Mouse (Mus musculus): ENCODE measurements around the gene Fgg. TPM values are rescaled to one million over a fixed set of nuclear protein-coding genes. Genes with fewer than 3 reads are reported as not detected.

Gene Fgg
- total and polyA plus RNA-seq, 2 experiments from 2014 or later: 0.08 TPM; not detected in 1

- Histone ChIP-seq H3K9me3 (ENCODE audit: low read length) (no peaks in the 10 kb centered on the region), H3K4me2 (ENCODE audit: low read depth, low read length) (no peak overlapping the region), H3K4me3 (ENCODE audit: low read length) (no peak overlapping the region), H3K9ac (replicated peaks; ENCODE audit: low read length) (no peak overlapping the region), H3K27ac (no peak overlapping the region), H3K36me3 (ENCODE audit: insufficient read depth, low read length) (no peaks in the 10 kb centered on the region), H3K4me1 (ENCODE audit: insufficient read depth, low read length) (no peaks in the 10 kb centered on the region), H3K27me3 (ENCODE audit: insufficient read depth, low read length) (no peaks in the 10 kb centered on the region)
- 82% methylated on average over 8 of the region's 8 CpGs for WGBS
- ATAC-seq: no peak
- no peak for TF ChIP-seq CTCF (IDR thresholded peaks at IDR 0.05; ENCODE audit: low read depth)
- DNase-seq (ENCODE audit: low spot score): no peak
Measured at GRCm38 (mm10) chr3:83033801-83034200, 26.3 kb downstream of the Fgg start.

- Histone ChIP-seq H3K9me3 (ENCODE audit: low read length) (no peaks in the 10 kb centered on the region), H3K36me3 (ENCODE audit: insufficient read depth, low read length) (no peaks in the 10 kb centered on the region), H3K27me3 (ENCODE audit: insufficient read depth, low read length) (no peaks in the 10 kb centered on the region), H3K4me2 (ENCODE audit: low read depth, low read length) (no peak overlapping the region), H3K27ac (no peak overlapping the region), H3K9ac (replicated peaks; ENCODE audit: low read length) (no peak overlapping the region), H3K4me3 (ENCODE audit: low read length) (no peak overlapping the region), H3K4me1 (ENCODE audit: insufficient read depth, low read length) (no peaks in the 10 kb centered on the region)
- ATAC-seq (no peak), DNase-seq (ENCODE audit: low spot score) (no peak)
- no peak for TF ChIP-seq CTCF (IDR thresholded peaks at IDR 0.05; ENCODE audit: low read depth)
- WGBS: 55% methylated on average over 2 of the region's 2 CpGs
Measured at GRCm38 (mm10) chr3:83038865-83039264, 31.3 kb downstream of the Fgg start.

- no peak overlapping the region for H3K4me3 ChIP-seq (ENCODE audit: low read length)
- no peak overlapping the region for H3K27ac ChIP-seq
- no peak for ATAC-seq
- no peak for TF ChIP-seq CTCF (IDR thresholded peaks at IDR 0.05; ENCODE audit: low read depth)
- DNase-seq (ENCODE audit: low spot score): no peak
- H3K36me3 ChIP-seq (ENCODE audit: insufficient read depth, low read length): no peaks in the 10 kb centered on the region
- H3K9ac ChIP-seq (replicated peaks; ENCODE audit: low read length): no peak overlapping the region
- no peaks in the 10 kb centered on the region for H3K4me1 ChIP-seq (ENCODE audit: insufficient read depth, low read length)
- no peaks in the 10 kb centered on the region for H3K9me3 ChIP-seq (ENCODE audit: low read length)
- no peaks in the 10 kb centered on the region for H3K27me3 ChIP-seq (ENCODE audit: insufficient read depth, low read length)
- H3K4me2 ChIP-seq (ENCODE audit: low read depth, low read length): no peak overlapping the region
- 81% methylated on average over 4 of the region's 4 CpGs for WGBS
Measured at GRCm38 (mm10) chr3:83039666-83040065, 32.1 kb downstream of the Fgg start.

GRCm38 (mm10) chr3:83042451-83042850, 34.9 kb downstream of the Fgg start:
- Histone ChIP-seq H3K27me3 (ENCODE audit: insufficient read depth, low read length) (no peaks in the 10 kb centered on the region), H3K36me3 (ENCODE audit: insufficient read depth, low read length) (no peaks in the 10 kb centered on the region), H3K4me2 (ENCODE audit: low read depth, low read length) (no peak overlapping the region), H3K4me1 (ENCODE audit: insufficient read depth, low read length) (no peaks in the 10 kb centered on the region), H3K4me3 (ENCODE audit: low read length) (no peak overlapping the region), H3K9ac (replicated peaks; ENCODE audit: low read length) (no peak overlapping the region), H3K9me3 (ENCODE audit: low read length) (no peaks in the 10 kb centered on the region), H3K27ac (no peak overlapping the region)
- WGBS: 89% methylated on average over 5 of the region's 5 CpGs
- ATAC-seq (no peak), DNase-seq (ENCODE audit: low spot score) (no peak)
- TF ChIP-seq CTCF (IDR thresholded peaks at IDR 0.05; ENCODE audit: low read depth): no peak

GRCm38 (mm10) chr3:83046649-83047048, 39.1 kb downstream of the Fgg start:
- DNase-seq (ENCODE audit: low spot score): no peak
- Histone ChIP-seq H3K4me3 (ENCODE audit: low read length) (no peak overlapping the region), H3K4me2 (ENCODE audit: low read depth, low read length) (no peak overlapping the region), H3K27ac (no peak overlapping the region), H3K9ac (replicated peaks; ENCODE audit: low read length) (no peak overlapping the region), H3K36me3 (ENCODE audit: insufficient read depth, low read length) (no peaks in the 10 kb centered on the region), H3K9me3 (ENCODE audit: low read length) (no peaks in the 10 kb centered on the region), H3K27me3 (ENCODE audit: insufficient read depth, low read length) (no peaks in the 10 kb centered on the region), H3K4me1 (ENCODE audit: insufficient read depth, low read length) (no peaks in the 10 kb centered on the region)
- TF ChIP-seq CTCF (IDR thresholded peaks at IDR 0.05; ENCODE audit: low read depth): no peak
- 86% methylated on average over 11 of the region's 11 CpGs for WGBS
- no peak for ATAC-seq

- TF ChIP-seq CTCF (IDR thresholded peaks at IDR 0.05; ENCODE audit: low read depth): no peak
- no peak within 1 kb of the TSS for H3K4me2 ChIP-seq (ENCODE audit: low read depth, low read length)
- DNase-seq (ENCODE audit: low spot score): no peak
- H3K27me3 ChIP-seq (ENCODE audit: insufficient read depth, low read length): no peaks in the 10 kb centered on the region
- H3K4me1 ChIP-seq (ENCODE audit: insufficient read depth, low read length): no peaks in the 10 kb centered on the region
- no peaks in the 10 kb centered on the region for H3K9me3 ChIP-seq (ENCODE audit: low read length)
- no peak within 1 kb of the TSS for H3K27ac ChIP-seq
- no peak within 1 kb of the TSS for H3K4me3 ChIP-seq (ENCODE audit: low read length)
- H3K36me3 ChIP-seq (ENCODE audit: insufficient read depth, low read length): no peaks in the 10 kb centered on the region
- 78% methylated on average over 8 of the region's 8 CpGs for WGBS
- ATAC-seq: no peak
- H3K9ac ChIP-seq (replicated peaks; ENCODE audit: low read length): no peak within 1 kb of the TSS
Measured at GRCm38 (mm10) chr3:83049680-83050079, 42.2 kb downstream of the Fgg start, which contains the start of gene Fgb. Gene Fgb (minus strand): TSS chr3:83049863.

- Histone ChIP-seq H3K27me3 (ENCODE audit: insufficient read depth, low read length) (no peaks in the 10 kb centered on the region), H3K4me2 (ENCODE audit: low read depth, low read length) (no peak overlapping the region)
- ATAC-seq: no peak
Measured at GRCm38 (mm10) chr3:83050661-83051060, 43.1 kb downstream of the Fgg start.

More at GRCm38 (mm10) chr3:83050661-83051060, 43.1 kb downstream of the Fgg start:
- DNase-seq (ENCODE audit: low spot score): no peak
- no peak for TF ChIP-seq CTCF (IDR thresholded peaks at IDR 0.05; ENCODE audit: low read depth)
- 81% methylated on average over 5 of the region's 5 CpGs for WGBS
- Histone ChIP-seq H3K4me3 (ENCODE audit: low read length) (no peak overlapping the region), H3K9me3 (ENCODE audit: low read length) (no peaks in the 10 kb centered on the region), H3K36me3 (ENCODE audit: insufficient read depth, low read length) (no peaks in the 10 kb centered on the region), H3K9ac (replicated peaks; ENCODE audit: low read length) (no peak overlapping the region), H3K27ac (no peak overlapping the region), H3K4me1 (ENCODE audit: insufficient read depth, low read length) (no peaks in the 10 kb centered on the region)
